Mouse (Mus musculus) sigmoid colon, adult 10 weeks (tissue): ENCODE data around the gene Rnps1. TPM values are rescaled to one million over a fixed set of nuclear protein-coding genes. Genes with fewer than 3 reads are reported as not detected.

Source experiments
- polyA plus RNA-seq: library from polyadenylated mRNA; stranded (reverse); fragments of 350-450 nt; fragmentation: Illumina TruSeq; extraction: RNeasy Lipid Tissue Mini Kit (QIAGEN cat#74804); gene quantifications from one replicate; pipeline ENCODE4 v1.2.3, GENCODE M21; 2014; ENCODE audit warnings: low read depth, low replicate concordance

Rnps1 gene
- polyA plus RNA-seq: 57.2 TPM

DNA sequence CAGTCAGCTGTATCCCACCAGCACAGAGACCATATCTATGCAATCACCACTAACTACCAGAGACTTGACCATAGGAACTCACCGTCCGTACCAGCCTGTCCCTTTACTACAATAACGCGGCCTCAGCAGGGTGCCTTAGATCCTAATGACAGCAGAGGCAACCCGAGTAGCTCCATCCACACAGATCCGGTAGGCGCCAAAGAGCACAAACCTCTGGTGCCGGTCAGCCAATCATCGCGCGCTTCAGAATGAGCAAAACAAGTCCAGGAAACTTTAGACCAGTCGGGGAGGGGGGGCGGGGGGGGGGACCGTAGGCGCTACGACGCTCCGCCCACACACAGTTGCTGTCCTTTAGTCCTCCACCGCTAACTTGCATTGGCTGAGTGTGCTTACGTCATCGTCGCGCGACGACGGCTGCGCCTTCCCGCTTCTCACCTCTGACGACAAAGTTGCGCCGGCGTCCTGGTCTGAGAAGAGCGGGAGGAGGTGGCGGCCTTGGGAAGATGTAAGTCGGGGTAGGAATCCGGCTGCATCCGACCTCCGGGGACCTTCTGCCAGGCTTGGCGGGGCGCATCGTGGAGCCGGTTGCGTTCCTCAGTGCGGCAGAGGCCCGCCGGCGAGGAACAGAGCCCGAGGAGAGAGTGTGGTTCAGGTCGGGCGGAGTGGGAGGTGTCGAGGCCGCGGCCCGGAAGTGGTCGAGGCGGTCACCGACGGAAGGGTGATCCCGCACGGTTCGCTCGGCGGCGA is at the start of gene Rnps1:
Rnps1 (plus strand) TSS at position 336 of the 747 bp plus-strand sequence.

DNA sequence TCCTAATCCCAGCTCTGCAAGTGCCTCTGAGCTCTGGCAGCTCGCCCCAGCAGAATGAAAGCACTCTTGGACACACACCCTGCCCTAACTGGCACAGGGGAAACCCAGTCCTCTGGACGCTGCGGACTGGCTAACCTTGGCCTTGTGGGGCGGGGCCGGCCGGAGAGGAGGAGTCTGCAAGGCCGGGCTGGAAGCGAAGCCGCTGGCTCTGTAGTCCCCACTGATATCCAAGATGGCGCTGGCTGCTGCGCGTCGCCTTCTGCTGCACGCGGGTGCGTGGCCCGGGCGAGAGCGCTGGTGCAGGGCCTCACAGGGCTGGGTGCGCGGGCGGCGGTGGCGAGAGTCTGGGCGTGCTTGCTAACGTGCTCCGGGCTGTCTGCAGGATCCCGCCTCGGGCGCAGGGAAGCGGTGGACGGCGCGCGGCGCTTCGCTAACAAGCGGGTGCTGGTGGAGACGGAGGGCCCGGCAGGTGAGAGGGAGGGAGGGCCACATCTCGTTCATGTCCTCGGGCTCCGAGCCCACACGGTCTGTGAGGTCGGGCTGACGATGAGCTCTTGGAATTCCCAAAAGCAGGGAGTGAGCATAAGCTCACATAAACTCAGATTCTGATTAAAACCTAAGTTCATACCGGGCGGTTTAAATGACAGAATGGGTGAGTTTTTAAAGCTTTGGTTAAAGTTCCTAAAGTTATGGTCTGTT is 12.3 kb downstream of the Rnps1 start, which contains the start of gene Eci1:
Eci1 (plus strand) TSS at position 171 of the 699 bp plus-strand sequence.

DNA sequence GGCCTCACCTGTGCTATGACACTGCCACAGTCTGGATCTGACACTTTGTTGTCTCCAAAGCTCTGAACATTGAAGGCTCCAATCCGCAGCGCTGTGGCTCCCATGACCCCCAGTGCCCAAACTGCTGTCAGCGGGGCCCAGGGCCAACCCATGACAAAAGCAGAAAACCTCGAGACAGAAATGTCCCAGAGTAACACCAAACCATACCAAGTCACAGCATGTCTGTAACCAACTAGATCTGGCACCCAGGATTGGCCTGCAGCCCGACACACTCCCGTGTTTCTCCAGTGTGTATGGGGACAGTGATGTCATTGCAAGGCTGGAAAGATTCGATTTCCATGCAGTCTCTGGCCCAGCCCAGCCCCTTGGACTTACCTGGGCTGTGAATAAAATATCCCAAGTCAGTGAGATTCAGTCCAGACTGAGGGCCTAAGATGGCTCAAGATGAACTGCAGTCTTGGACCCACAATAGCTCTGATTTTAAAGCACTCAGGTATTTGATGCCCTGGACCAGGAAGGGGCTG is 28.3 kb downstream of the Rnps1 start, which contains the start of gene Dnase1l2:
Dnase1l2 (minus strand) TSS at position 474 of the 524 bp plus-strand sequence.

DNA sequence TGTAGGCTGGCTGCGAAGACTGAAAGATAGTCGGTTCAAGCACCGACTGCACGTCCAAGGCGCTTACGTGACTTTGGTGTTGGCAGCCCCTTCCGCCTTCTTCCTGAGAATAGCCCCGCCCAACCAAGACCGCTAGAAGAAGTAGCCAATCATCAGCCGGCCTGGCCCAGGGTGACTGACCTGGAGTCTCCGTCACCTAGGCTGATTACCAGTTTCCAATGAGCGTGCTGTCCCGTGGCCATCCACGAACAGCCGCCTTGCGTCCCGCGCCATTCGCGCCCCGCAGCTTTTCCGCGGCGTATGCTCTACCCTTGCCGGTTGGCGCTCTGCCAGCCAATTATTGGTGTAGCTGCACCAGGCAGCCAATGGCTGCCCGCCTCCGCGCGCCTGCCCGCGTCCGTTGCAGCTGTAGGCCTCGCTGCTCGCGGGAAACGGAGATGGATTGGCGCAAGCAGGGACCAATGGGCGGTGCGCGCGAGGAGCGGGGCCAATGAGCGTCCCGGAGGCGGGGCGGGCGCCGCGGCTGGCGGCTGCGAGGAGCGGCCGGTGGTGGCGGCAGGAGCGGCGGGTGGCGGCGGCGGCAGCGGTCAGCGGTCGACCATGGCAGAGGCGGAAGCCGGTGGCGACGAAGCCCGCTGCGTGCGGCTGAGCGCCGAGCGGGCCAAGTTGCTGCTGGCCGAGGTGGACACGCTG is 55.7 kb downstream of the Rnps1 start, which contains the start of the genes E4f1 and Pgp:
E4f1 (minus strand) TSS at position 404 of the 693 bp plus-strand sequence.
Pgp (plus strand) TSS at position 483 of the 693 bp plus-strand sequence.

DNA sequence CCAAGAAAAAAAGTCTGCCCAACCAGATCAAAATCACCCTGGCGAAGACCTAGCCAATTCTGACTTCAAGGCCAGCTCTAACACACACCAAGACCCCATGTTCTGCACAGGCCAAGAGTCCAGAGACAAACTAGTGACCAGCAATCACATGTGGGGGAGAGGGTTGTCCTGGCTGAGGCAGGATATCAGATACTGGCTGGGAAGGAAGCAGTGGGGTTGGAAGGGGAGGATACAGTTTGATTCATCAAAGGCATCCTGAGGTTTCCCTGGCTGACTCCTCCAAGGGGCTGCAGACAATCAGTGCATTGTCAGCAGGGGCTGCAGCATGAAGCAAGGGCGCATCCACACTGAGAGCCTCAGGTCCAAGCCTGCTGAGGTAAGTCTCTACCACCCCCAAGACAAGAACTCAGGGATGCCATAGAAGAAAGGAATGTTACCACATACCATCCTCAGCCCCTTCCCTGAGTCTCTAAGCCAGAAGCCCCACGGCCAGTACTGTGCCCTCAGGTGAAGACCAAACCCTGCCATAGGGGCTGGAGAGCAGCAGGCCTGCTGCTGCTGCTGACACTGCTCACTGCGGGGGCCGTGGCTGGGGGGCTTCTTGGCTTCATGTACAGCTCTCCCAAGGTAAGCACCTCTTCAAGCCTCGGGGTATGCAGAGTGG is 59.4 kb downstream of the Rnps1 start, which contains the start of gene Bricd5:
Bricd5 (plus strand) TSS at position 273 of the 664 bp plus-strand sequence.

Other genes with a start within 250 kb of the Rnps1 start
- 41.7 TPM for gene Atp6v0c, start 244.9 kb upstream of the Rnps1 start, polyA plus RNA-seq
- 21.1 TPM for gene Tbc1d24, start 209.0 kb upstream of the Rnps1 start, polyA plus RNA-seq
- 0.16 TPM for gene Ntn3, start 205.0 kb upstream of the Rnps1 start, polyA plus RNA-seq
- 2.2 TPM for gene Tedc2, start 193.7 kb upstream of the Rnps1 start, polyA plus RNA-seq
- gene Ccnf, start 163.1 kb upstream of the Rnps1 start, polyA plus RNA-seq: 0.98 TPM
- gene Abca17, start 63.5 kb upstream of the Rnps1 start, polyA plus RNA-seq: not detected
- 6.7 TPM for gene Abca3, start 62.6 kb upstream of the Rnps1 start, polyA plus RNA-seq
- 15.6 TPM for gene Eci1, start 12.1 kb downstream of the Rnps1 start, polyA plus RNA-seq
- gene Dnase1l2, start 28.5 kb downstream of the Rnps1 start, polyA plus RNA-seq: 0.50 TPM
- 1.5 TPM for gene E4f1, start 55.7 kb downstream of the Rnps1 start, polyA plus RNA-seq
- gene Pgp, start 55.8 kb downstream of the Rnps1 start, polyA plus RNA-seq: 35.8 TPM
- not detected for gene Bricd5, start 59.3 kb downstream of the Rnps1 start, polyA plus RNA-seq
- 3.3 TPM for gene Mlst8, start 64.5 kb downstream of the Rnps1 start, polyA plus RNA-seq
- 0.09 TPM for gene Caskin1, start 74.0 kb downstream of the Rnps1 start, polyA plus RNA-seq
- gene Traf7, start 113.4 kb downstream of the Rnps1 start, polyA plus RNA-seq: 12.6 TPM
- 0.35 TPM for gene Rab26, start 119.6 kb downstream of the Rnps1 start, polyA plus RNA-seq
- gene Pkd1, start 135.3 kb downstream of the Rnps1 start, polyA plus RNA-seq: 12.2 TPM
- gene Tsc2, start 218.1 kb downstream of the Rnps1 start, polyA plus RNA-seq: 12.6 TPM
- gene Nthl1, start 218.1 kb downstream of the Rnps1 start, polyA plus RNA-seq: 0.35 TPM
- 6.4 TPM for gene Slc9a3r2, start 235.8 kb downstream of the Rnps1 start, polyA plus RNA-seq
- gene Npw, start 243.9 kb downstream of the Rnps1 start, polyA plus RNA-seq: not detected